Mouse (Mus musculus): ENCODE data around the gene Tpcn1. TPM values are rescaled to one million over a fixed set of nuclear protein-coding genes. Genes with fewer than 3 reads are reported as not detected.
A peak's percentile ranks its signal among the peaks of the same experiment; 100 is the strongest.

Gene Tpcn1
- polyA plus RNA-seq, 1 experiment = 71.5 TPM

DNA sequence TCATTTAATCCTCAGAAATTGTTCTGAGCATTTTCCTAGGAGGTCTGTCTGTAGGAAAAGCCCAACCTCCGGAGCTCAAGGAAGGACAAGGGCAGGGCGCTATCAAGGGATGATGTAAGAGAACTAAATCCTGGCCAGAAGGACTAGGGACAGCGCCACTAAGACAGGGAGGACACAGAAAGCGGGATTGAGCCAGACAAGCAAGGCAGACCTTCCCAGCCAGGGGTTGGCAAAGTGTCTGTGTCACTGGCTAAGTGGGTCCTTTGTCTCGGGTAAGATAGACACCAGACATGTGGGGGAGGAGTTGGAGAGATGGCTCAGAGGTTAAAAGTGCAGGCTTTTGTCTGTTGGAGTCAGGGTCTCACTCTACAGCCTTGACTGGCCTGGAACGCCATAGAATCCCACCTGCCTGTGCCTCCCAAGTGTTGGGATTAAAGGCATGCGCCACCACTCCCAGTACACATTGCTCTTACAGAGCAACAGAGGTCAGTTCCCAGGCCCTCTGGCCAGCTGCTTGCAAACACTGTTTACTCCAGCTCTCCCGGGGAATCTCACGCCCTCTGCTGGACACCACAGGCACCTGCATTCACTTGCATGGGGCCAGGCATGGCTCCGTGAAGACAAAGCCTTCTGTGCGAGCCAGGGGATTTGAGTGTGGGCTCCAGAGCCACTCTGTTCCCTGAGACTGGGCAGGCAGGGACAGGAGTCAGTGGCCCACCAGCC, 12.6 kb upstream of the Tpcn1 start:
- Histone ChIP-seq H3K9me3 (no peaks in the 10 kb centered on the region), H3K4me1 (peaks cover 50% of the 10 kb centered on the region), H3K36me3 (replicated peaks; ENCODE audit: low read length) (no peaks in the 10 kb centered on the region)

DNA sequence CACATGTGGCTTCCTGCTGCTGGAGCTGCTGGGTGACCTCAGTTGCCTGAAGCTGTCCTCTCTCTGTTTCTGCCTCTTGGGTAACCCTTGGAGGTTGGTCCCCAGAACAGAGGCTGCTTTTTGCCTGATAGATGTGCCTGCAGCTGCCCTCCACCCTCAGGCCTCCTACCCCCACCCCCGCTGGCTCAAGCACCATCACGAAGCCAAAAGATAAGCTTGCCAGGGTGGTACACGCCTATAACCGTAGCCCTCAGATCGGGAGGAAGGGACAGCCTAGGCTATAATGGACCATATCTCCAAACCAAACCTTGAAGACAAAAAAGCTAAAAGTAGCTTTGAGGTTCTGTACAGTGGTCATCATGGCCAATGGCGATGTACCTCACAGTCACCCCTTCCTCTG, 11.2 kb upstream of the Tpcn1 start:
- no peak overlapping the region for H3K4me3 ChIP-seq (replicated peaks)
- no peaks in the 10 kb centered on the region for H3K36me3 ChIP-seq (replicated peaks; ENCODE audit: low read length)
- peaks cover 50% of the 10 kb centered on the region for H3K27me3 ChIP-seq (replicated peaks)
- no peaks in the 10 kb centered on the region for H3K9me3 ChIP-seq
- no peak for TF ChIP-seq GATA1 (IDR thresholded peaks at IDR 0.05; ENCODE audit: borderline replicate concordance, low read length)
- H3K4me1 ChIP-seq = peaks cover 43% of the 10 kb centered on the region

More for the DNA sequence above, 12.6 kb upstream of the Tpcn1 start:
- no peak overlapping the region for H3K4me3 ChIP-seq (replicated peaks)
- TF ChIP-seq FLI1 (IDR thresholded peaks at IDR 0.05; ENCODE audit: low read length) = no peak
- no peak for TF ChIP-seq GATA1 (IDR thresholded peaks at IDR 0.05; ENCODE audit: borderline replicate concordance, low read length)
- peaks cover 42% of the 10 kb centered on the region for H3K27me3 ChIP-seq (replicated peaks)

DNA sequence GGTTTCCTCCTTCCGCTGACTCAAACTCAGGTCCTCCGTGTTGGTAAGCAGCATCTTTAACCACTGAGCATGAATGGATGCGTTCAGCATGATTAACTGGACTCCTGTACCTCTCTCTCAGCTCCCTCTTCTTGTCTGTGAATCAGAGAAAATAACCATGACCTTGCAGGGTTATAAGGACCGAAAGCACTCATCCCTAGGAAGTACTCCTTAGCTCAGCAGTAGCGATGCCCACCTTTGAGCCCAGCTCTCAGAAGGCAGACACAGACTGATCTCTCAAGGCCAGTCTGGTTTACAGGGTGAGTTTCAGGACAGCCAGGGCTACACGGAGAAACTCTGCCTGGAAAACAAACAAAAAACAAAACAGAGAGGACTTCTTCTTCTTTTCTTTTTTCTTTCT, 6.0 kb upstream of the Tpcn1 start:
- Histone ChIP-seq H3K9me3 (peaks cover 9% of the 10 kb centered on the region; the same call in 1 of the 2 replicates), H3K4me1 (peaks cover 44% of the 10 kb centered on the region), H3K36me3 (replicated peaks; ENCODE audit: low read length) (no peaks in the 10 kb centered on the region), H3K27me3 (replicated peaks) (peaks cover 32% of the 10 kb centered on the region), H3K4me3 (replicated peaks) (no peak overlapping the region)
- TF ChIP-seq FLI1 (IDR thresholded peaks at IDR 0.05; ENCODE audit: low read length) (no peak), GATA1 (IDR thresholded peaks at IDR 0.05; ENCODE audit: borderline replicate concordance, low read length) (no peak)

DNA sequence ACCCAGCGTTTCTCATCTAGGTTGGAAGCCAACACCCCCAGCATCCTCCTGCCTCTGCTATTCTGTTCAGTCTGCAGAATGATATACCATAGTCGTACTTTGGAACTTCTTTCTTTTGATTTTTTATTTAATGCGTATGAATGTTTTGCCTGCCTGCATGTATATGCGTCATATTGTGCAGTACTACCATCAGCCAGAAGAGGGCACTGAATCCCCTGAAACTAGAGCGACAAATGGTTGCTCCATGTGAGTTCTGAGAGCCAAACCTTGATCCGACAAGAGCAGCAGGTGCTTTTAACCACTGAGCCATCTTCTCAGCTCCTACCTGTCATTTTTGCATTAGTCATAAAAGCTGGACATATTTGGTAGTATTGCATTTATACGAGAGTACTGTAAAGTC, 3.7 kb upstream of the Tpcn1 start:
- Histone ChIP-seq H3K27me3 (replicated peaks) (peaks cover 18% of the 10 kb centered on the region), H3K4me1 (peaks cover 53% of the 10 kb centered on the region), H3K36me3 (replicated peaks; ENCODE audit: low read length) (no peaks in the 10 kb centered on the region)

DNA sequence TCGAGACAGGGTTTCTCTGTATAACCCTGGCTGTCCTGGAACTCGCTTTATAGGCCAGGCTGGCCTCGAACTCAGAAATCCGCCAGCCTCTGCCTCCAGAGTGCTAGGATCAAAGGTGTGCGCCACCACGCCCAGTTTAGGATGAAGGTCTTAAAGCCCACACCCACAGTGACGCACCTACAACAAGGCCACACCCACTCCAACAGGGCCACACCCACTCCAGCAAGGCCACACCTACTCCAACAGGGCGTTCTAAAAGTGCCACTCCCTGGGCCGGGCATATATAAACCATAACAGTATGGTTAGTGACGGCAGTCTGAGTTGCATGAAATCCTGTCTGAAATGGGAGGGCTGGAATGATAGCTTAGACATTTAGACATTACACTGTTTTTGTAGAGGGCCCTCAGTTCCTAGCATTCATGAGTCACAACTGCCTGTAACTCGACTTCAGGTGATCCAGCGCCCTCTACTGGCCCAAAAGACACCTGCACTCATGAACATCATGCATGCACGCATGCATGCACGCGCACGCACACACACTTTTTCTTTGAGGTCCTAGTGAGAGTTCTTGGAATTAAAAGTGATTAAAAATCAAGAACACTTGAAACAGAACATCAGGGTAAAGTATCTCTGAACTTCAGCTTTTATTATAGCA, 2.0 kb upstream of the Tpcn1 start:
- Histone ChIP-seq H3K4me1 (peaks cover 51% of the 10 kb centered on the region), H3K4me3 (replicated peaks) (no peak overlapping the region)

More for the DNA sequence above, 3.7 kb upstream of the Tpcn1 start:
- TF ChIP-seq GATA1 (IDR thresholded peaks at IDR 0.05; ENCODE audit: borderline replicate concordance, low read length) = no peak
- no peak for TF ChIP-seq FLI1 (IDR thresholded peaks at IDR 0.05; ENCODE audit: low read length)
- peaks cover 9% of the 10 kb centered on the region; the same call in 1 of the 2 replicates for H3K9me3 ChIP-seq
- H3K4me3 ChIP-seq (replicated peaks) = no peak overlapping the region

DNA sequence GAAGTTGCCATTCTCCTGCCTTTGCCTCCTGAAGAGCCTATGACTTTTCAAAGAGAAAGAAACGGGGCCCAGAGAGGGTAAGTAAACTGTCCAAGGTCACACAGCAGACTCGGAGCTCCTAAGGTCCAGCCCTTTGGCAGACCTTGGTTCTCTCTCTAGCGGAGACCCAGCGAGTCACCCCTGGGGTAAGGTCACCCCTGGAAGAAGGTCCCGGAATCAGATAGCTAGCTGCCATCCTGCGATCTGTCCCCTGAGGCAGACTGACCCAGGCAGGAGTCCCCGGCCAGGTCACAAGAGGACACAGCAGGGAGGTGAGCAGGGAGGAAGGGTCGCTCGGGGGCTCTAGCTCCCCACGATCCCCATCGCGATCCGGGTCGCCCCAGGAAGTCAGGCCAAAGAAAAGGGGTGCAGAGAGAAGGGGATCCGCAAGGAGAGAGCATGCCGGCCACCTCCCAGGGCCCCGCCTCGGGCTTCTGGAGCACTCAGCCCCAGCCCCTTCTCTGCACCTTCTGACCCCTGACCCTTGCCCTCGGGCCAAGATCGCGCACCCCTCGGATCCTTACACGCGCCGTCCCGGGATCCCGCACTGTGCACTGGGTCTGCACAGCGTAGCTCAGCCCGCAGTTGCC, 419 bp downstream of the Tpcn1 start:
- peak overlapping the region; percentile 98 for H3K4me3 ChIP-seq (replicated peaks)
- peaks cover 24% of the 10 kb centered on the region for H3K36me3 ChIP-seq (replicated peaks; ENCODE audit: low read length)
- peaks cover 11% of the 10 kb centered on the region for H3K9me3 ChIP-seq
- peaks cover 53% of the 10 kb centered on the region for H3K4me1 ChIP-seq
- TF ChIP-seq FLI1 (IDR thresholded peaks at IDR 0.05; ENCODE audit: low read length) (no peak), GATA1 (IDR thresholded peaks at IDR 0.05; ENCODE audit: borderline replicate concordance, low read length) (no peak)
- H3K27me3 ChIP-seq (replicated peaks) = no peaks in the 10 kb centered on the region

More for the DNA sequence above, 2.0 kb upstream of the Tpcn1 start:
- Histone ChIP-seq H3K27me3 (replicated peaks) (peaks cover 2% of the 10 kb centered on the region), H3K9me3 (peaks cover 9% of the 10 kb centered on the region; the same call in 1 of the 2 replicates), H3K36me3 (replicated peaks; ENCODE audit: low read length) (peaks cover under 1% of the 10 kb centered on the region)
- TF ChIP-seq FLI1 (IDR thresholded peaks at IDR 0.05; ENCODE audit: low read length) = no peak
- TF ChIP-seq GATA1 (IDR thresholded peaks at IDR 0.05; ENCODE audit: borderline replicate concordance, low read length) = no peak

DNA sequence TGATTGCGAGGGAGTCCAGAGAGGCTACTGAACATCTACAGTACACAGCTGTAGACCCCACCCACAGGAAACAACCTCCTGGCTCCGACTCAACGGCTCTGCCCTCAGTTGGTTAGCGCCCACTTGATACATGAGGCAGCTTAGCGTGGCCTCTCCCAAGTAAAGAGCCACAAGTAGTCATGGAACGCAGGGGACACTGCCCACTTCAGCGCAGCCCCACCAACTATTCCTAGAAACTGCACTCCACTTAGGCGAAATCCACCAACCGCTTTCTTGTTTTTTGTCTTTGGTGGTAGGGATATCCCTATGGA, 902 bp downstream of the Tpcn1 start:
- no peaks in the 10 kb centered on the region for H3K27me3 ChIP-seq (replicated peaks)
- TF ChIP-seq FLI1 (IDR thresholded peaks at IDR 0.05; ENCODE audit: low read length) = no peak
- no peak for TF ChIP-seq GATA1 (IDR thresholded peaks at IDR 0.05; ENCODE audit: borderline replicate concordance, low read length)

DNA sequence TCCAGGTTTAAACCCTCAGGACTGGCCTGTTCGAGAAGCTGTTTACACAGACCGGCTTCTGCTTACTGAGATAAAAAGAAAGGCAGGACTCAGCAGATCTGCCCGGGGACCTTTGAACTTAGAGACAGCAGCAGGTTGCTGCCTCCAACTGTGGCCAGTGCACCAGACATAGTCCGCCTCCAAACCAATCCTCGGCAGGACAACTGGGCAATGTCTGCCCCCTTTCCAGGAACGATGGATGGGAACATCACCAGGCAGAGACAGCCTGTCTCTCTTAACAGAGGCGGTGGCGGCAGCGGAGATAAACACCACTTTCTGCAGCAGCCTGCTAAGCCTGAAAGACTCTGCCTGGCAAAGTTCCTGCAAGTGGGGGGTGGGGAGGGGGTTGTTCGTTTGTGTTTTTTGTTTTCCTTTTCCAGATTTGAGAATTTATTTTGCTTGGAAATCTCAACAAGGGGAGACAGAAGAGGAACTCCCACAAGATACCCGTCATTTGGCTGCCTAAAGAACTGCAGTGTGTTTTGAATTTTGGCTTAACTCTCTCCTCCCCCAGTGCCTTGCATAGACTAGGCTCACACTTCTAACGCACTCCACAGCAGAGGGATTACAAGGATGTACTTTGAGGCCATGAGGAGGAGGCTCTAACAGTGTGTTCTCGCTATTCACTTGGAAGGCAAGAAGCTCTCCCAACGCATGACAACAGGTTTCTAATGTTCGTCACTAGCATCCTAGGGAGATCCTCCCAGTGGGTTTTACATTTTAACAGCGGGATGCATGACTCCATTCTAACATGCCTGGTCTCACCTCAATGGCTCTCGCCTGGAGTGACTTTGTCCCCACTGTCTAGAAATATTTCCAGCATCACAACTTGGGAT, 1.5 kb downstream of the Tpcn1 start:
- peak overlapping the region; percentile 98 for H3K4me3 ChIP-seq (replicated peaks)
- peaks cover 58% of the 10 kb centered on the region for H3K4me1 ChIP-seq
- no peaks in the 10 kb centered on the region for H3K27me3 ChIP-seq (replicated peaks)
- TF ChIP-seq GATA1 (IDR thresholded peaks at IDR 0.05; ENCODE audit: borderline replicate concordance, low read length) (no peak), FLI1 (IDR thresholded peaks at IDR 0.05; ENCODE audit: low read length) (no peak)
- H3K9me3 ChIP-seq = peaks cover 5% of the 10 kb centered on the region
- H3K36me3 ChIP-seq (replicated peaks; ENCODE audit: low read length) = peaks cover 31% of the 10 kb centered on the region

More for the DNA sequence above, 902 bp downstream of the Tpcn1 start:
- Histone ChIP-seq H3K36me3 (replicated peaks; ENCODE audit: low read length) (peaks cover 27% of the 10 kb centered on the region), H3K9me3 (peaks cover 11% of the 10 kb centered on the region), H3K4me3 (replicated peaks) (peak overlapping the region; percentile 98), H3K4me1 (peaks cover 54% of the 10 kb centered on the region)

DNA sequence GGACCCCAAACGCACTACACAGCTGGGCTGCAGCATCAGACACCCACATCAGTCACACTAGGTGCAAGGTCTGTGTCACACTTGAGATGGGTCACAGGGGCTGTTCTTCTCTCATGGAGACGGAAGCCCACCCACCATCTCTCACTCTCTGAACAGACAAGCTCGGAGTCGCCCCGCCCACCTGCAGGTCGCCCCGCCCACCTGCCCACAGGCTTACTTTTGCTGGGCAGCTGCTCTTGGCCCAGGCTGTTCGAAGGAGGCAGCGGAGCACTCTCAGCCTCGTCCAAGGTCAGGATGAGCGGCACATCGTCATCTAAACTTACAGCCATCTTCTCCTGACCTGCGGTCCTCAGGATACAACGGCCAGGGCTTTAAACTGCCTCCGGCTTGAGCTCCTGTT, 3.5 kb downstream of the Tpcn1 start:
- Histone ChIP-seq H3K9me3 (peaks cover 4% of the 10 kb centered on the region), H3K36me3 (replicated peaks; ENCODE audit: low read length) (peaks cover 49% of the 10 kb centered on the region), H3K4me1 (peaks cover 70% of the 10 kb centered on the region), H3K4me3 (replicated peaks) (no peak overlapping the region), H3K27me3 (replicated peaks) (peaks cover 2% of the 10 kb centered on the region)
- TF ChIP-seq FLI1 (IDR thresholded peaks at IDR 0.05; ENCODE audit: low read length) (no peak), GATA1 (IDR thresholded peaks at IDR 0.05; ENCODE audit: borderline replicate concordance, low read length) (no peak)

Measured in megakaryocyte, embryonic 14.5 days (primary cell).